Mouse (Mus musculus) liver, embryonic 12.5 days (tissue): ENCODE data around the gene Gm44511. TPM values are rescaled to one million over a fixed set of nuclear protein-coding genes. Genes with fewer than 3 reads are reported as not detected.
"Not testable (repeated sequence)": the region's sequence is repeated elsewhere in the genome, so short reads cannot be mapped to it uniquely, and the experiment has no call there.

Experiments
- ATAC-seq: fragments of 200-750 bp; cut with Nextera tagmentation; 2 replicates; pipeline ENCODE4 v1.8.0; 2017; ENCODE audit warnings: moderate number of reproducible peaks, mild to moderate bottlenecking, moderate library complexity
- H3K27ac ChIP-seq: fragments of 300-500 bp; sonication (generic); 2 replicates; pipeline ENCODE4 v1.5.1; 2016; ENCODE audit warnings: mild to moderate bottlenecking
- H3K27me3 ChIP-seq: fragments of 300-500 bp; sonication (generic); replicated peaks from 2 replicates; pipeline ENCODE4 v1.6.1; 2016; ENCODE audit warnings: mild to moderate bottlenecking, moderate library complexity
- H3K36me3 ChIP-seq: fragments of 300-500 bp; sonication (generic); 2 replicates; pipeline ENCODE4 v1.6.1; 2016; ENCODE audit warnings: mild to moderate bottlenecking, moderate library complexity
- H3K4me1 ChIP-seq: fragments of 300-500 bp; sonication (generic); 2 replicates; pipeline ENCODE4 v1.6.1; 2016
- H3K4me2 ChIP-seq: fragments of 300-500 bp; sonication (generic); 2 replicates; pipeline ENCODE4 v1.6.1; 2016; ENCODE audit warnings: mild to moderate bottlenecking, moderate library complexity
- H3K4me3 ChIP-seq: fragments of 300-500 bp; sonication (generic); 2 replicates; pipeline ENCODE4 v1.5.1; 2016; ENCODE audit warnings: mild to moderate bottlenecking, moderate library complexity
- H3K9ac ChIP-seq: fragments of 300-500 bp; sonication (generic); 2 replicates; pipeline ENCODE4 v1.6.1; 2016; ENCODE audit warnings: mild to moderate bottlenecking, moderate library complexity
- H3K9me3 ChIP-seq: fragments of 300-500 bp; sonication (generic); replicated peaks from 2 replicates; pipeline ENCODE4 v1.6.1; 2016; ENCODE audit warnings: mild to moderate bottlenecking, moderate library complexity
- WGBS: fragments of 180-500 bp; shearing (Covaris S2); methylation state at CpG from one replicate; pipeline ENCODE4 v1.1.7; 2016; ENCODE audit not compliant: insufficient replicate concordance; 5-methylcytosine and 5-hydroxymethylcytosine counted together
- polyA plus RNA-seq: library from polyadenylated mRNA; unstranded; fragments of >200 nt; fragmentation: Nextera tagmentation; extraction: Ambion mirVana; gene quantifications from 2 replicates; pipeline ENCODE4 v1.2.1, GENCODE M21; 2016

Gene Gm44511
- polyA plus RNA-seq, 1 experiment from 2014 or later, result not detected

DNA sequence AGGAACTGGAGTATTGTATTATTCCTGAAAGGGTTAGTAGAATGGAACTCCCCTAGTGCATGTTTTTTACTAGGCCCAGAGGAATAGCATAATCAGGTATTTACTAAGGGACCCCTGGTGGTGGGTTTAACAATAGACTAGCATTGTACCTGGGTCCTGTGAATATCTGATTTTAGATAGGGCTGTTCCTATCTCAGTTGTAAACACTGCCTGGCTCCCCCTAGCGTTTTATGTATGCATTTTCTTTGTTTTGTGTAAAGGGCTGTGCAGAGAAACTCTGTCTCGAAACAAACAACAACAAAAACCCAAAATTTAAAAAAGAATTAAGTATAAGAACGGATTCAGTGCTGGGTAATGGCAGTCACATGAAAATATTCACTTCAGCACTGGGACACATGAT lies 19.1 kb downstream of the Gm44511 start:
- WGBS, result 48% methylated on average over 3 of the region's 3 CpGs
- H3K9me3 ChIP-seq, result no peaks in the 10 kb centered on the region

DNA sequence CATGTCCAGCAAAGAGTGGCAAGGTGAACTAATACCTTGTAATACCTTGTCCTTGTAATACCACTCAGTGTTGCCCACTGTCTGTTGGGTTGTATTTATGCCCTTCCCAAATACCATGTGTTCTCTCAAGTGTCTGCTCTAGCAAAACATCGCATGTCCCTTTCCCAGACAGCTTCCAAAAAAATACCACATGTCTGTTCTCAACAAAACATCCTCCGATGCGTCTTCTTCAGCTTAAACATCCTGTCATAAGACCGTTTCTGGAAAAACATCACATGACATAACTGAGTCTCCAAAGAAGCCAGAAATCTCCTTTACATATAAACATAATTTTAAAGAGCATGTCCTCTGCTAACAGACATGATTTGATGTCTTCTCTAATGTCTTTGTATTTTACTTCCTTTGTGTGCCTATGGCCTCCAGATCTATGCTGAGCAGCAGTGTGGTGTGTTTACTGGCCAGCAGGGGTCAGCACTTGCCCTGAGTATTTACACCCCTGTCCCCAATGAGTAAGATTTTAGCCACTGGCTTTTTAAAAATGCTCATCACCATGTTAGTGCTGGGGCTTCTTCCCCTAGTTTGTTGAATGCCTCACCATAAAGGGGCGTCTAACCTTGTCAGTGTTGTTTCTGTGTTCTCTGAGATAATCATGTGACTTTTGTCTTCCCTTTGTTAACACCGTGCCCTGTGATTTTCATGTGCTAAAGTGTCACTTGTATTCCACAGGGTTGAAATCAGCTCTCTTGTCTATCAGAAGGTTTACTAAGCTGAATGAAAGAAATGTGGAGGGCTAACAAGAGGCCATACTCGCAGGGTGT lies 21.1 kb downstream of the Gm44511 start:
- H3K27ac ChIP-seq, H3K9ac ChIP-seq, H3K27me3 ChIP-seq, ATAC-seq, H3K9me3 ChIP-seq, H3K4me2 ChIP-seq, H3K4me3 ChIP-seq, H3K36me3 ChIP-seq: not testable (repeated sequence)
- H3K4me1 ChIP-seq, result peaks cover 18% of the 10 kb centered on the region
- 64% methylated on average over 7 of the region's 7 CpGs for WGBS

More for the DNA sequence above, 19.1 kb downstream of the Gm44511 start:
- H3K4me2 ChIP-seq, result no peak overlapping the region
- no peak overlapping the region for H3K9ac ChIP-seq
- no peak for ATAC-seq
- H3K36me3 ChIP-seq, result no peaks in the 10 kb centered on the region
- H3K4me3 ChIP-seq, result no peak overlapping the region
- no peak overlapping the region for H3K27ac ChIP-seq
- H3K4me1 ChIP-seq, result peaks cover 17% of the 10 kb centered on the region
- H3K27me3 ChIP-seq, result no peaks in the 10 kb centered on the region

DNA sequence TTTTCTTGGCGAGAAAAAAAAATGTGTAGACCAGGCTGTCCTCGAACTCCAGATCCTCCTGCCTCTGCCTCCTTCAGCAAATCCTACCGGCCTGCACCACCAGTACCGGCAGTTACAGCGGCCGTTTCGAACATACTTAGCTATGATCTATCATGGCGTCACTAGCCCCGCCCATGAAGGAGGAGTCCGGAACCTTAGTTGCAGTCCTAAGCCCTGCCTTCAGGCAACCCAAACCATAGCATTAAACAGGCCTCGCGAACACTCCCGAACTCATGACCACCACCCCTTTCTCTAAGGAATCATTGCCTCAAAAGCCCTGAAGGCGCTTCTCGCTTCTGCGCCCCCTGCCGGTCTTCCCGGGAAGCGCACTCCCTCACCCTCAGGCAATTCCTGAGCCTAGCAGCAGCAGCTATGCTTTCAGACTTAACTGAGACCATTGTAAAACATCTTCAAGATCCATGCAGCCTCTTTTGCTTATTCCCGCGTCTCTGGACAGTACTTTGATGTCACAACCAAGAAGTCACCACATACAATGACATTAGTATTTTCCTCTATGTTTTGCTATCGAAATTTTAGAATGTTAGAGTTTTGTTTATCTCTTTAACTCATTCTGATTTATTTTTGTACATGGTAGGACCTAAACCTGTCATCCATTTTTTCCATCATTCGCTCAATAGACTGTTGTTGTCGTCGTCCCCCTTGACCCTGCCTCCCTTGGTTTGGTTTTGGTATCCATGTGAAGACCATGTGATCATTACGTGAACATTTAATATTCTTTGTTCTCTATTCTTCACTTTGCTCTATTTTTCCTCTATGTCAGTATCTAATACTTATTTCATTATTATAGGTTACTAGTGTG lies 22.9 kb downstream of the Gm44511 start:
- Histone ChIP-seq H3K27me3 (no peaks in the 10 kb centered on the region), H3K36me3 (no peaks in the 10 kb centered on the region), H3K27ac (no peak overlapping the region), H3K9me3 (no peaks in the 10 kb centered on the region), H3K9ac (peak overlapping the region; percentile 62), H3K4me2 (peak overlapping the region; percentile 82), H3K4me1 (peaks cover 25% of the 10 kb centered on the region), H3K4me3 (peak overlapping the region; percentile 52)
- 6% methylated on average over 26 of the region's 26 CpGs for WGBS
- peak; percentile 89 for ATAC-seq

DNA sequence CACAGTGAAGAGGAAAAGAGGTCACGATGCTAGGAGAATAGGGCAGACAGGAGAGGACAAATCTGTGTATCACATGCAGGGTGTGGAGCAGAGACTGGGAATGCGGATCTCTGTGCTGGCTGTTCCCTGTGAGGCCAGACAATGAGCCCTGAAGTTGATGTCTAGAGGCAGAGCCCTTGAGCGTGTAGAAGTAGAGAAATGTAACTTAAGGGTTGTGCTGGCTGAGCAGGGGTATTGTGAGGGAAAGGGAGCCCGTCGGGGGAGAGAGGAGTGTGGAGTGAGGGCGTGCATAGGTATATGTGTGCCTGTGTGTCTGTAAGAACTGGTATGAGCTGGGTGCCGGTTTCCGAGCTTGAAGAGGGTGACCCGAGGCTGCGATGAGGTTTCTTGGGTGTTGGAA lies 23.6 kb downstream of the Gm44511 start:
- Histone ChIP-seq H3K27ac (peak overlapping the region; percentile 2; the same call in 1 of the 2 replicates), H3K9ac (peak overlapping the region; percentile 62), H3K36me3 (no peaks in the 10 kb centered on the region), H3K4me1 (peaks cover 32% of the 10 kb centered on the region), H3K4me3 (peak overlapping the region; percentile 51), H3K4me2 (peak overlapping the region; percentile 82), H3K27me3 (no peaks in the 10 kb centered on the region), H3K9me3 (no peaks in the 10 kb centered on the region)
- 14% methylated on average over 10 of the region's 10 CpGs for WGBS
- peak; percentile 27 for ATAC-seq

DNA sequence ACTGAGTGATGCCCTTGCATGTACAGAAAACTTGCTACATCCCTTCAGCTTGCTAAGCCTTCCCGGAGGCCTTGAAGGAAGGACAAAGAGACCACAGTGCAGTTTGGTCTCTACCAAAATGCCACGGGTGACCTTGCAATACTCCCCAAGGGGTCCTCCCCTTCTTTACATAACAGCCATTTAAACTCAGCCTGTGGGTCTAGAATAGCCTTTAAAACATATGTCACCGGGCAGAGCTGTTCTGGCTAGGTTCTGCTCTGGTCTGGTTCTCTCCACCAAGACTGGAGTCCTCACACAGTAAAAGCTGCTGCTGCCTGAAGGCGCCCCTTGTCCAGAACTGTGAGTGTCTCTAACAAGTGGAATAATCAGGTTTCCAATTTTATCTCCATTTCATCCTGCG lies 25.4 kb downstream of the Gm44511 start:
- not testable (repeated sequence) for H3K36me3 ChIP-seq, H3K9ac ChIP-seq, H3K27ac ChIP-seq, H3K4me2 ChIP-seq, H3K27me3 ChIP-seq, H3K4me3 ChIP-seq, H3K9me3 ChIP-seq, ATAC-seq
- H3K4me1 ChIP-seq, result peaks cover 45% of the 10 kb centered on the region
- 74% methylated on average over 5 of the region's 5 CpGs for WGBS

DNA sequence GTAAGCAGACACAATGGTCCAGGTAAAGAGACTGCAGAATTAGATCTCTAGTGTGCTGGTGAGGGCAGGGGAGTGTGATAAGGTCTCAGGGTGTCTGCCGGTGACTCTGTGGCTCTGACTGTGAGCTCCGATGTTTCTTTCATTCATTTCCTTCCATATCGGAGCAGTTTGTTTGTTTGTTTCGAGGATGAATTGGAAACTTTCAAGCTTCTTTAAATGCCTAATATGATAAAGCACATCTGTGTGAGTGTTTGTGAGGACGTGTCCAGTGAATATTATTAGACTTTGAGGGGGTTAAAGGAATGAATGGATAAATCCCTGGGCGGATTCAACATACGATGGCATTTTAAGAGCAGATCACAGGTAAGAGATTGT lies 26.2 kb downstream of the Gm44511 start:
- peak overlapping the region; percentile 80 for H3K4me2 ChIP-seq
- WGBS, result 23% methylated on average over 7 of the region's 7 CpGs
- peak overlapping the region; percentile 72 for H3K4me3 ChIP-seq
- no peak for ATAC-seq
- H3K27me3 ChIP-seq, result no peaks in the 10 kb centered on the region
- H3K9me3 ChIP-seq, result no peaks in the 10 kb centered on the region
- H3K4me1 ChIP-seq, result peaks cover 45% of the 10 kb centered on the region
- peak overlapping the region; percentile 75 for H3K9ac ChIP-seq
- no peak overlapping the region for H3K27ac ChIP-seq
- H3K36me3 ChIP-seq, result no peaks in the 10 kb centered on the region

DNA sequence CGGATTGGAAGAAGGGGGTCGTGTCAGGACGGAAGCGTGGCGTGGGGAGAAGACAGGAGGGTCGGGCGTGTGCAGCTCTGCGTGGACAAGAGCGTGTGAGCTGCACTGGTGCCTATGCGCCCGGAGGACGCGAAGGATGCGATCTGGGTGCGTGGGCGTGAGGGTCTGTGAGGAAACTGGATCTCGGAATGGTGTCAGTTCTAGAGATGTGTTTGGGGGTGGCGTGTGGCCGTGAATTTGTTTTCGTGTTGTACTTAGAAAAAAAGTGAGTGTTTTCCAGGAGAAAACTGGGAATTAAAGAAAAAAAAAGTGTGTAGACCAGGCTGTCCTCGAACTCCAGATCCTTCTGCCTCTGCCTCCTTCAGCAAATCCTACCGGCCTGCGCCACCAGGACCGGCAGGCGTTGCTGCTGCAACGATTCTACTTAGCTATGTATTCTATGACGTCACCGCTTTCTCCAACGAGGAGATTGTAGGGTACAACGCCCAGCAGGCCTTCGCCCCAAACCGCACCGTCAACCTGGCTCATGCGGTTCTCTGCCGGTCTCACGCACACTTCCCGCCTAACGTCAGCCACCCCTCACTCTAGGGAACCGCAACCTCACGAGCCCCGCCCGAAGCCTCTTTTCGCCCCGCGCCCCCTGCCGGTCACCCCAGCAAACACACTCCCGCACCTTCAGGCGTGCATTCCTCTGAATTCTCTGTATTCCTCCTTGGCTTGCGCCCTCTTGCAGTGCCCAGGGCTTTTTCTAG lies 26.8 kb downstream of the Gm44511 start:
- peak; percentile 66 for ATAC-seq
- H3K36me3 ChIP-seq, H3K27me3 ChIP-seq, H3K9me3 ChIP-seq: not testable (repeated sequence)
- Histone ChIP-seq H3K9ac (peak overlapping the region; percentile 75), H3K4me2 (peak overlapping the region; percentile 80), H3K27ac (peak overlapping the region; percentile 76), H3K4me1 (peaks cover 45% of the 10 kb centered on the region), H3K4me3 (peak overlapping the region; percentile 72)
- WGBS, result under 1% methylated on average over 49 of the region's 49 CpGs

DNA sequence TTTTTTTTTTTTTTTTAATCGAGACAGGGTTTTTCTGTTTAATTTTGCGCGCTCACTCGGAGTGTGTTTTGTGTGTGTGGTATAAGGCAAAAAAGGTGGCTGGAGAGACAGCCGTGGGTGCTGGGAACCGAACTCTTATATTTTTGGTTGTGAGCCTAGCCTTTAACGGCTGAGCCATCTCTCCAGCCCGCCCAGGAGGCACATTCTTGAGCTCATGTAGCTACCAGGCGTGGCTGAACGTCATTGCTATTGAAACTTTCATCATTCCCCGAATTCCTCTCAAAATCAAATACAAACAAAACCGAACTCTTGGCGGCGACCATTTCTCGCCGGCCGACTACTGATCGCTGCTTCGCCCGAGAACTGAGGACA lies 27.4 kb downstream of the Gm44511 start:
- Histone ChIP-seq H3K4me3 (peak overlapping the region; percentile 72), H3K4me1 (peaks cover 43% of the 10 kb centered on the region), H3K27ac (peak overlapping the region; percentile 76), H3K4me2 (peak overlapping the region; percentile 80), H3K9ac (peak overlapping the region; percentile 75)
- ATAC-seq, result peak; percentile 64
- WGBS, result 0% methylated on average over 20 of the region's 20 CpGs
- H3K9me3 ChIP-seq, H3K27me3 ChIP-seq, H3K36me3 ChIP-seq: not testable (repeated sequence)

DNA sequence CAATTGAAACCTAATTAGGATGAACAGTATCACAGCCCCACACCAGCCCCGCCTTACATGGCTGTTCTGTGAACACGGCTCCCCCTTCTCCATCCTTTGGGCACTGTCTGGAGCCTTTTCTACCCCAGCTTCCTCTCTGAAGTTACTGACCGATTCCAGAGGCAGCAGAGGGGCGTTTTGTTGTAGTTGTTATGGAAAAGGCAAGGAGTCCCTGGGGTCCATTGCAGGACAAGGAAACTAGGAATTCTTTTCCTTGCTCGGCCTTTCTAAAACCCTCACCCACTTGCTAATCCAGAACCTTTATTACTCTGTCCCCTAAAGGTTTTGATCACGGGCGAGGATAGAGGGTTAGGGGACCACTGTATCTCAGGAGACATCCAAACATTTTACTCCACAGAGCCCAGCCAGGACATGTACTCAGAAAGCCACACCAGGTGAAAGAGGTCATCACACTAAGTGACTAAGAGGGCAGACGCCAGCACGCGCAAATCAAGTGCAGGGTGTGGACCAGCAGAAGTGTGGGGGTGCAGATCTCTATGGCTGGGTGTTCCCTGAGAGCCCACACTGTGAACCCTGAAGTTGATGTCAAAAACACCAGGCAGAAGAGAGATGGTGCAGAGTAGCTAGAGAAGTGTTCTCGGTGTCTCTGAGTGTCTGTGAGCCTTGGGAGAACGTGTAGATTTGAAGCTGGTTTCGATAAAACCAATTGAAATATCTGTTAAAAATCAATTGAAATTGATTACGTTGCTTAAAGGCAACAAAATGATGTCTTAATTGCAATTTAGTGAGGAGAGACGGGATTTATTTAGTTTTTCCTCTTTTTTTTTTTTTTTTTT lies 28.0 kb downstream of the Gm44511 start:
- 17% methylated on average over 15 of the region's 15 CpGs for WGBS
- H3K36me3 ChIP-seq, result no peaks in the 10 kb centered on the region
- H3K9me3 ChIP-seq, result no peaks in the 10 kb centered on the region
- peak overlapping the region; percentile 80 for H3K4me2 ChIP-seq
- H3K27me3 ChIP-seq, result no peaks in the 10 kb centered on the region
- H3K4me3 ChIP-seq, result peak overlapping the region; percentile 72
- peak overlapping the region; percentile 53 for H3K9ac ChIP-seq
- no peak for ATAC-seq
- H3K27ac ChIP-seq, result 0 out of 2 replicates have a peak overlapping the region, but pooled peaks have one; percentile 8
- H3K4me1 ChIP-seq, result peaks cover 43% of the 10 kb centered on the region

DNA sequence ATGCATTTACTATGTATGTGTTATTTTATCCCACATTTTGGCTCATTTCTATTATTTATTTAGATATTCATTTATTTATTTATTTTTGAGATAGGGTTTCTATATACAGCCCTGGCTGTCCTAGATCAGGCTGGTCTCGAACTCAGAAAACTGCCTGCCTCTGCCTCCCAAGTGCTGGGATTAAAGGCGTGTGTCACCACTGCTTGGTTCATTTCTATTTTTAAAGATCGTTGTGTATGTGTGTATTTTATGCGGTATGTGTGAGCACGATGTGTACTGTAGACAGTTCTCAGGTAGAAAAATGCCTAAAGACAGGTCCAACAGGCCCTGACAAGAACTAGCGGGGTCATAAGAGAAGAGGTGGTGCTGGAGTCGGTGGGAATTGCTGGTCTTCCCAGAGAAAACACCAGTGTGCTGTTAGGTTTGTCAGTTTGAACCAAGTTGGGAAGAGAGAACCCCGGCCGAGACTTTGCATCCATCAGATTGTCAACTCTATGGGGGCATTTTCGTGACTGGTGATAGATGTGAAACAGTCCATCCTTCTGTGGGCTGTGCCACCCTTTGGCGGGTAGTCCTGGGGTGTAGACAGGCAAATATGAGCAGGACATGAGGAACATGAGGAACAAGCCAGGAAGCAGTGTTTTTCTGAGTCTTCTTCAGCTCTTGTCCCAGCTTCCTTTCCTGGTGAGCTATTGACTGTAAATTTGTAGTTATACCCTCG lies 28.8 kb downstream of the Gm44511 start:
- H3K27me3 ChIP-seq, result no peaks in the 10 kb centered on the region
- no peak overlapping the region; the same call in none of the 2 replicates for H3K4me3 ChIP-seq
- peak overlapping the region; percentile 80 for H3K4me2 ChIP-seq
- peaks cover 44% of the 10 kb centered on the region for H3K4me1 ChIP-seq
- ATAC-seq, result no peak
- no peak overlapping the region for H3K27ac ChIP-seq
- H3K9ac ChIP-seq, result 0 out of 2 replicates have a peak overlapping the region, but pooled peaks have one; percentile 53
- no peaks in the 10 kb centered on the region for H3K36me3 ChIP-seq
- no peaks in the 10 kb centered on the region for H3K9me3 ChIP-seq
- 59% methylated on average over 12 of the region's 12 CpGs for WGBS
